Mouse (Mus musculus): ENCODE data around the gene Shf.
"Not testable (repeated sequence)": the region's sequence is repeated elsewhere in the genome, so short reads cannot be mapped to it uniquely, and the experiment has no call there.

Shf gene

GRCm38 (mm10) chr2:122348531-122349131, 20.3 kb downstream of the Shf start:
- peak; percentile 82 to 87 for DNase-seq (ENCODE audit: low spot score in 2 of 2)

GRCm38 (mm10) chr2:122347257-122347656, 21.7 kb downstream of the Shf start:
- no peak for DNase-seq (ENCODE audit: low spot score in 2 of 2)

GRCm38 (mm10) chr2:122346164-122346563, 22.8 kb downstream of the Shf start:
- not testable (repeated sequence) for DNase-seq (ENCODE audit: low spot score in 2 of 2)

- DNase-seq (ENCODE audit: low spot score in 2 of 2) = no peak
Measured at GRCm38 (mm10) chr2:122345106-122345893, 23.7 kb downstream of the Shf start.

GRCm38 (mm10) chr2:122337291-122337690, 31.7 kb downstream of the Shf start:
- DNase-seq (ENCODE audit: low spot score in 2 of 2) = no peak

- no peak for DNase-seq (ENCODE audit: low spot score in 2 of 2)
Measured at GRCm38 (mm10) chr2:122334170-122334569, 34.8 kb downstream of the Shf start.

GRCm38 (mm10) chr2:122332222-122332621, 36.7 kb downstream of the Shf start:
- no peak for DNase-seq (ENCODE audit: low spot score in 2 of 2)

GRCm38 (mm10) chr2:122330317-122330716, 38.6 kb downstream of the Shf start:
- not testable (repeated sequence) for DNase-seq (ENCODE audit: low spot score in 2 of 2)

GRCm38 (mm10) chr2:122327986-122328385, 41.0 kb downstream of the Shf start:
- no peak for DNase-seq (ENCODE audit: low spot score in 2 of 2)

- DNase-seq (ENCODE audit: low spot score in 2 of 2) = no peak
Measured at GRCm38 (mm10) chr2:122325361-122325760, 43.6 kb downstream of the Shf start.

- no peak for DNase-seq (ENCODE audit: low spot score in 2 of 2)
Measured at GRCm38 (mm10) chr2:122324586-122324985, 44.4 kb downstream of the Shf start.

GRCm38 (mm10) chr2:122323960-122324359, 45.0 kb downstream of the Shf start:
- no peak for DNase-seq (ENCODE audit: low spot score in 2 of 2)

GRCm38 (mm10) chr2:122317384-122317783, 51.6 kb downstream of the Shf start:
- no peak for DNase-seq (ENCODE audit: low spot score in 2 of 2)

GRCm38 (mm10) chr2:122315372-122315771, 53.6 kb downstream of the Shf start, which contains the start of gene Duox1:
TSS of gene Duox1 (plus strand) at chr2:122315672.
- no peak for DNase-seq (ENCODE audit: low spot score in 2 of 2)

GRCm38 (mm10) chr2:122313536-122313935, 55.4 kb downstream of the Shf start, which contains the start of gene Duoxa1:
TSS of gene Duoxa1 (minus strand) at chr2:122313730.
- DNase-seq (ENCODE audit: low spot score in 2 of 2) = no peak

- DNase-seq (ENCODE audit: low spot score in 2 of 2) = peak in 1 of 2 experiments; percentile 46
Measured at GRCm38 (mm10) chr2:122312722-122313417, 56.1 kb downstream of the Shf start.

- DNase-seq (ENCODE audit: low spot score in 2 of 2) = no peak
Measured at GRCm38 (mm10) chr2:122311561-122311960, 57.4 kb downstream of the Shf start.

GRCm38 (mm10) chr2:122309647-122310046, 59.3 kb downstream of the Shf start:
- DNase-seq (ENCODE audit: low spot score in 2 of 2) = no peak

GRCm38 (mm10) chr2:122306184-122306583, 62.8 kb downstream of the Shf start:
- no peak for DNase-seq (ENCODE audit: low spot score in 2 of 2)

- no peak for DNase-seq (ENCODE audit: low spot score in 2 of 2)
Measured at GRCm38 (mm10) chr2:122305097-122305892, 63.7 kb downstream of the Shf start.

- no peak for DNase-seq (ENCODE audit: low spot score in 2 of 2)
Measured at GRCm38 (mm10) chr2:122304544-122304943, 64.4 kb downstream of the Shf start.

All from left cerebral cortex, adult 9 months (tissue).